Mouse (Mus musculus): ENCODE measurements at regions not wholly inside any gene's neighbourhood (a gene's known extent, or its start where the extent isn't known, plus 50 kb on each side); places are given as distances from the start of the nearest gene placed in this dataset.

GRCm38 (mm10) chr3:149956993-149957392 is 966.6 kb upstream of the Adgrl2 start:
- no peak for TF ChIP-seq CTCF (IDR thresholded peaks at IDR 0.05; ENCODE audit: borderline replicate concordance, insufficient read depth, low read depth, low read length)
- TF ChIP-seq POLR2A (IDR thresholded peaks at IDR 0.05; ENCODE audit: borderline replicate concordance, insufficient read depth, low read length) = no peak
